Mouse (Mus musculus) lung, postnatal 0 days (tissue): ENCODE data around the gene Mtmr6. TPM values are rescaled to one million over a fixed set of nuclear protein-coding genes. Genes with fewer than 3 reads are reported as not detected.
"Not testable (repeated sequence)": the region's sequence is repeated elsewhere in the genome, so short reads cannot be mapped to it uniquely, and the experiment has no call there.

ENCODE experiments used
- ATAC-seq: fragments of 200-750 bp; cut with Nextera tagmentation; 2 replicates; pipeline ENCODE4 v1.8.0; 2017; ENCODE audit warnings: moderate library complexity
- DNase-seq: peaks from one replicate; pipeline ENCODE4 v3.0.0-alpha.2; 2016; ENCODE audit warnings: low spot score
- H3K27ac ChIP-seq: fragments of 300-500 bp; sonication (generic); 2 replicates; pipeline ENCODE4 v1.5.1; 2014; ENCODE audit warnings: antibody characterized with exemption, mild to moderate bottlenecking, low read length, mixed read lengths
- H3K27me3 ChIP-seq: fragments of 300-500 bp; sonication (generic); replicated peaks from 2 replicates; pipeline ENCODE4 v1.6.1; 2014; ENCODE audit warnings: low read length, mixed read lengths; ENCODE audit not compliant: insufficient read depth
- H3K36me3 ChIP-seq: fragments of 300-500 bp; sonication (generic); 2 replicates; pipeline ENCODE4 v1.6.1; 2014; ENCODE audit warnings: low read length, mixed read lengths; ENCODE audit not compliant: insufficient read depth
- H3K4me1 ChIP-seq: fragments of 300-500 bp; sonication (generic); 2 replicates; pipeline ENCODE4 v1.6.1; 2014; ENCODE audit warnings: antibody characterized with exemption, low read depth, low read length, mixed read lengths; ENCODE audit not compliant: insufficient read depth
- H3K4me2 ChIP-seq: fragments of 300-500 bp; sonication (generic); replicated peaks from 2 replicates; pipeline ENCODE4 v1.6.1; 2014; ENCODE audit warnings: low read depth, mild to moderate bottlenecking, low read length, moderate library complexity, mixed read lengths
- H3K4me3 ChIP-seq: fragments of 300-500 bp; sonication (generic); 2 replicates; pipeline ENCODE4 v1.5.1; 2014; ENCODE audit warnings: low read depth, low read length
- H3K9ac ChIP-seq: fragments of 300-500 bp; sonication (generic); replicated peaks from 2 replicates; pipeline ENCODE4 v1.6.1; 2014; ENCODE audit warnings: low read depth, mild to moderate bottlenecking
- H3K9me3 ChIP-seq: fragments of 300-500 bp; sonication (generic); 2 replicates; pipeline ENCODE4 v1.6.1; 2016; ENCODE audit warnings: low read length, mixed read lengths
- CTCF ChIP-seq: IDR thresholded peaks from 2 replicates; pipeline ENCODE4 v1.5.1; 2016; ENCODE audit warnings: antibody characterized with exemption, mild to moderate bottlenecking
- EP300 ChIP-seq: IDR thresholded peaks from 2 replicates; pipeline ENCODE4 v1.6.1; 2016; ENCODE audit warnings: antibody characterized with exemption, mild to moderate bottlenecking, control low read depth
- WGBS: fragments of 180-500 bp; shearing (Covaris S2); extraction: QIAGEN DNeasy Blood & Tissue Kit; methylation state at CpG from one replicate; pipeline ENCODE4 v1.1.7; 2014; 5-methylcytosine and 5-hydroxymethylcytosine counted together
- polyA plus RNA-seq: library from polyadenylated mRNA; unstranded; fragments of >200 nt; fragmentation: Nextera tagmentation; extraction: Ambion mirVana; gene quantifications from 2 replicates; pipeline ENCODE4 v1.2.1, GENCODE M21; 2015

Gene Mtmr6
- polyA plus RNA-seq, 1 experiment from 2014 or later = 42.7 TPM

DNA sequence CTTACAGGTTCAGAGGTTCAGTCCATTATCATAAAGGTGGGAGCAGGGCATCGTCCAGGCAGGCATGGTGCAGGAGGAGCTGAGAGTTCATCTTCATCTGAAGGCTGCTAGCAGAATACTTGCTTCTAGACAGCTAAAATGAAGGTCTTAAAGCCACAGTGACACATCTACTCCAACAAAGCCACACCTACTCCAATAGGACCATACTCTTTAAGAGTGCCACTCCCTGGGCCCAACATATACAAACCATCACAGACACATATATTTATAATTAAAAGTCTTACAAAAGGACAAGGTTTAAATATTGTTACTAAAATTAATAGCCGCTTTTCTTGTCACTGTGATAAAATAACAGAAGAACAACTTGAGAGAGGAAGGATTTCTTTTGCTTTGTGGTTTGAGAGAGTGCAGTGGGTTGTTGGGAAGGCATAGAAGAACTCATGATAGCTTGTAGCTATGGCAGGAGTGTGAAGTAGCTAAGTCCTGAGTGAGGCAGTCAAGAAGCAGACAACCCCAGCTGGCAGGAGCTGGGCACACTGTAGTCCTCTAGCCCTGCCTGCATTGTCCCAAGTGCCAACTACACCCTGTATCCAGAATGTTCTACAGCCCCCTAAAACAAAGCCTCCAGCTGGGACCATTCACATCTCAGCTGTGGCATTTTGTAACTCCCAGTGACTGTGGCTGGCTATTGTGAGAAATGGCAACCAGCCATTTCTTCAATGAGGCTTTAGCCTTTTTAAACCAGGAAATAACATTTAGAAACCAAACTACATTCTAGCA lies 39.6 kb downstream of the Mtmr6 start:
- no peaks in the 10 kb centered on the region for H3K27me3 ChIP-seq
- H3K27ac ChIP-seq = peak overlapping the region; percentile 51; the same call in 1 of the 2 replicates
- TF ChIP-seq EP300 (no peak), CTCF (no peak)
- DNase-seq = peak; percentile 64
- whole genome bisulfite sequencing = 76% methylated on average over 2 of the region's 2 CpGs
- no peaks in the 10 kb centered on the region for H3K9me3 ChIP-seq
- no peak overlapping the region for H3K4me2 ChIP-seq
- no peak overlapping the region for H3K4me3 ChIP-seq
- no peak overlapping the region for H3K9ac ChIP-seq
- no peaks in the 10 kb centered on the region for H3K4me1 ChIP-seq
- peak; percentile 80 for ATAC-seq
- H3K36me3 ChIP-seq = peaks cover 8% of the 10 kb centered on the region; the same call in 1 of the 2 replicates

DNA sequence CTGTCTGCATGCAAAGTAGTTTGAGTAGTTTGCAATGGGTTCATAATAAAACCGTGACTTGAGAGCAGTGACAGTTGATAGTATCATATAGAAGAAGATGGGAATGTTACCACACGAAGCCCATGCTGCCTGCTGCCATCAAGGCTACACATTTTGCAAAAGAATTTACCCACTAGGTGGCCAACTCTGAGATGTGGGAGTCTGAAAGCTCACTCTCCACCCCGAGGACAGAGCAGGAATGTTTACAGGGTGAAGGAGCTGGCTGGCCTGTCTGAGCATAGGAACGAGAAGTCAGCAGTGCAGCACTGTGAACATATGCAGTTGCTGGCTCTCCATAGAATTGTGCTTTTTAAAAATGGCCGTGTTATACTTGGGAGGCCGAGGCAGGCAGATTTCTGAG lies 43.1 kb downstream of the Mtmr6 start:
- no peaks in the 10 kb centered on the region for H3K9me3 ChIP-seq
- H3K27ac ChIP-seq = no peak overlapping the region
- DNase-seq (peak; percentile 14), ATAC-seq (no peak)
- no peaks in the 10 kb centered on the region for H3K27me3 ChIP-seq
- H3K4me2 ChIP-seq = no peak overlapping the region
- H3K9ac ChIP-seq = no peak overlapping the region
- no peak overlapping the region for H3K4me3 ChIP-seq
- no peaks in the 10 kb centered on the region for H3K36me3 ChIP-seq
- TF ChIP-seq CTCF (peak; percentile 30), EP300 (no peak)
- WGBS = 57% methylated on average over 6 of the region's 6 CpGs
- no peaks in the 10 kb centered on the region for H3K4me1 ChIP-seq

DNA sequence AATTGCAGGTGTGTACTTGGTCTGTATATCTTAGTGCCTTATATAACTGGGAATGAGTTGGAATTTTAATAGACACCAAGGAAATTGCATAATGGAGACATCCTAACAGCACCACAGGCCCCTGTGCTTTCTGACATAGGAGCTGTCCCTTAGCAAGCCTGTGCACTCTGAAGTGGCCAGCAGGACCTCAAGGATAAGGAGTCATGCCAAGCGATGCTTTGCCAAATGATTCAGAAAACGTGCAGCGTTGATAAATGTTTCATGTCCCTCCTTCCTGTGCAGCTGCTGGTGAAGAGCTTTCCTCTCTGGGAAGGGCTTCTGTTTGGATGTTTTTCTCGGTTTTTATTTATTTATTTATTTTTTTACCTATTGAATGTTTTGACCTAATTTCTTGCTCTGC lies 45.7 kb downstream of the Mtmr6 start:
- no peak for TF ChIP-seq EP300
- TF ChIP-seq CTCF = no peak
- Histone ChIP-seq H3K4me3 (no peak overlapping the region), H3K9ac (no peak overlapping the region), H3K27ac (no peak overlapping the region), H3K9me3 (no peaks in the 10 kb centered on the region), H3K4me2 (no peak overlapping the region), H3K27me3 (no peaks in the 10 kb centered on the region), H3K36me3 (no peaks in the 10 kb centered on the region), H3K4me1 (no peaks in the 10 kb centered on the region)
- 32% methylated on average over 4 of the region's 4 CpGs for WGBS
- DNase-seq (no peak), ATAC-seq (no peak)

DNA sequence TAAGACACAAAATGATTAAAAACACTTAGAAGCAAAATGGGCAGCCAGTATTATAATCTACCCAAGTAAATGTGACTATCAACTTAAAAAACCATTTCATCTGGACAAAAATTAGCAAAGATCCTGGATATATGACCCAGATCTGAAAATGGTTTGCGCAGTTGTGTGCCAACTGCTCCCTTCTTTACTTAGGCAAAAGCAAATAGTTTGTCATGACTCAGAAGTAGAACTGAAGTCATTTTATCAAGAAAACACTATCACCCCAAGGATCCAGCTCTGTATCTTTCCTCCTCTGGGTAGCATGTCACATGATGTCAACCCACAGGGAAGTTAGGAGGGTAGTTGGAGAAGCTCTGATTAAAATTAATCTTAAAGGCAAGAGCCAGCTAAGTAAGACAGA lies 54.2 kb downstream of the Mtmr6 start:
- Histone ChIP-seq H3K4me3 (no peak overlapping the region), H3K4me2 (no peak overlapping the region), H3K9me3 (no peaks in the 10 kb centered on the region), H3K27ac (no peak overlapping the region), H3K4me1 (no peaks in the 10 kb centered on the region), H3K27me3 (no peaks in the 10 kb centered on the region), H3K9ac (no peak overlapping the region), H3K36me3 (no peaks in the 10 kb centered on the region)
- no peak for TF ChIP-seq EP300
- TF ChIP-seq CTCF = no peak
- ATAC-seq (no peak), DNase-seq (no peak)
- WGBS = 83% methylated on average over 1 of the region's 1 CpGs

DNA sequence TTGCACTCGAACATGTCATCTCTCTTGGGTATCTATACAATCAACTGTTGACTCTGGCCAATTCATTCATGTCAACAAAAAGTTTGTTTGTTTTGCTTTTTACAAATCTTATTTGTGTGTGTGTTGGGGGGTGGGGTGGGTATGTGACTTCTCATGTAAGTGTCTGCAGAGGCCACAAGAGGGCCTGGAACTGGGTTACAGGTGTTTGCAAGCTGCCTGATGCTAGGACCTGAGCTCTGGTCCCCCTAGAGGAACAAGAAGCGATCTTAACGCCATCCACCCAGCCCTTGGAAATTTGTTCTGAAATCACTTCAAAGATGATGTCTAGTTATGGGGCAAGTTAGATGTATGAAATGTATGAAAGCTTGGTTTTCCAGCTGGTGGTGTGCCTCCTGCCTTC lies 55.8 kb downstream of the Mtmr6 start:
- Histone ChIP-seq H3K9me3 (no peaks in the 10 kb centered on the region), H3K27me3 (no peaks in the 10 kb centered on the region), H3K4me3 (no peak overlapping the region), H3K9ac (no peak overlapping the region), H3K4me1 (no peaks in the 10 kb centered on the region), H3K27ac (no peak overlapping the region), H3K4me2 (no peak overlapping the region), H3K36me3 (no peaks in the 10 kb centered on the region)
- no peak for TF ChIP-seq EP300
- no peak for TF ChIP-seq CTCF
- 62% methylated on average over 3 of the region's 3 CpGs for WGBS
- DNase-seq = no peak
- no peak for ATAC-seq

DNA sequence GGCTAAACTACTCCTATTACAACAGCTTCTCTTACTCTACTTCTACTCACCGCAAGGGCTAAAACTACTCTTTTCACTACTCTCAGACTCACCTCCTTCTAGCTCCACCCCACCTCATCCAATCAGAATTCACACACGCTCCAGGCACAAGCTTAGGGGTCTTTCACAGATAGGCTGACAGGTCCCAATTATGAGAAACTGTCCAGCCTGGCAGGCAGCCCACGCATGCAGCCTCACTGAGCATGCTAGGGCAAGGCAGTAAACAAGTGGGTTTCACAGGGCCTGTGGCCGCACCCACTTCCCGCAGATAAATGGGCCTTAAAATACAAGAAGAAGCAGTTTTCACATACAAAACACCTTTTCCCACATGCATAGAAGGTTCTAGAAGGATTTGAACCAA lies 75.0 kb downstream of the Mtmr6 start:
- not testable (repeated sequence) for H3K27me3 ChIP-seq, H3K4me2 ChIP-seq, H3K9me3 ChIP-seq, H3K36me3 ChIP-seq, H3K27ac ChIP-seq, ATAC-seq, DNase-seq, H3K4me3 ChIP-seq, H3K9ac ChIP-seq, H3K4me1 ChIP-seq
- WGBS = 82% methylated on average over 5 of the region's 5 CpGs
